Mouse (Mus musculus) lung, embryonic 14.5 days (tissue): Measurements from ENCODE around the gene E2f4. TPM values are rescaled to one million over a fixed set of nuclear protein-coding genes. Genes with fewer than 3 reads are reported as not detected.

Experiments used
- ATAC-seq: fragments of 200-750 bp; cut with Nextera tagmentation; 2 replicates; pipeline ENCODE4 v1.8.0; 2017; ENCODE audit warnings: mild to moderate bottlenecking, moderate TSS enrichment, moderate library complexity; ENCODE audit not compliant: insufficient read depth
- DNase-seq: peaks from one replicate; pipeline ENCODE4 v3.0.0-alpha.2; 2015
- H3K27ac ChIP-seq: fragments of 300-500 bp; sonication (generic); 2 replicates; pipeline ENCODE4 v1.5.1; 2014; ENCODE audit warnings: low read depth, mild to moderate bottlenecking, moderate library complexity
- H3K27me3 ChIP-seq: fragments of 300-500 bp; sonication (generic); 2 replicates; pipeline ENCODE4 v1.6.1; 2014; ENCODE audit warnings: low read length, control low read depth; ENCODE audit not compliant: insufficient read depth
- H3K36me3 ChIP-seq: fragments of 300-500 bp; sonication (generic); 2 replicates; pipeline ENCODE4 v1.6.1; 2014; ENCODE audit warnings: control low read depth; ENCODE audit not compliant: insufficient read depth
- H3K4me1 ChIP-seq: fragments of 300-500 bp; sonication (generic); 2 replicates; pipeline ENCODE4 v1.6.1; 2014; ENCODE audit warnings: antibody characterized with exemption, control low read depth; ENCODE audit not compliant: insufficient read depth
- H3K4me2 ChIP-seq: fragments of 300-500 bp; sonication (generic); 2 replicates; pipeline ENCODE4 v1.6.1; 2014; ENCODE audit warnings: mild to moderate bottlenecking
- H3K4me3 ChIP-seq: fragments of 300-500 bp; sonication (generic); 2 replicates; pipeline ENCODE4 v1.5.1; 2014; ENCODE audit warnings: low read depth, low read length
- H3K9ac ChIP-seq: fragments of 300-500 bp; sonication (generic); 2 replicates; pipeline ENCODE4 v1.6.1; 2014
- H3K9me3 ChIP-seq: fragments of 300-500 bp; sonication (generic); 2 replicates; pipeline ENCODE4 v1.6.1; 2016; ENCODE audit warnings: low read depth, low read length, control low read depth
- CTCF ChIP-seq: IDR thresholded peaks from 2 replicates; pipeline ENCODE4 v1.5.1; 2016; ENCODE audit warnings: antibody characterized with exemption, low read depth
- WGBS: fragments of 180-500 bp; shearing (Covaris S2); extraction: QIAGEN DNeasy Blood & Tissue Kit; methylation state at CpG from one replicate; pipeline ENCODE4 v1.1.7; 2014; 5-methylcytosine and 5-hydroxymethylcytosine counted together
- microRNA counts: library from miRNA; unstranded; fragments of <30 nt; microRNA quantifications from one replicate; lab custom pipeline; 2016
- microRNA-seq: library from miRNA; unstranded; fragments of <30 nt; microRNA quantifications from one replicate; pipeline ENCODE4, GENCODE M21; 2016; ENCODE audit warnings: borderline number of aligned reads
- polyA plus RNA-seq: library from polyadenylated mRNA; unstranded; fragments of >200 nt; fragmentation: Nextera tagmentation; extraction: Ambion mirVana; gene quantifications from 2 replicates; pipeline ENCODE4 v1.2.1, GENCODE M21; 2014

Gene E2f4
- polyA plus RNA-seq, 1 experiment from 2014 or later: 112 TPM

- peak within 1 kb of the TSS; percentile 96 for H3K27ac ChIP-seq
- H3K4me3 ChIP-seq: peak within 1 kb of the TSS; percentile 84
- TF ChIP-seq CTCF: peak; percentile 50
- H3K4me1 ChIP-seq: peaks cover 21% of the 10 kb centered on the region
- ATAC-seq (peak; percentile 5), DNase-seq (peak; percentile 92)
- H3K4me2 ChIP-seq: peak within 1 kb of the TSS; percentile 90
- H3K9me3 ChIP-seq: no peaks in the 10 kb centered on the region
- peaks cover 9% of the 10 kb centered on the region; the same call in 1 of the 2 replicates for H3K36me3 ChIP-seq
- peak within 1 kb of the TSS; percentile 83 for H3K9ac ChIP-seq
- WGBS: under 1% methylated on average over 34 of the region's 34 CpGs
- H3K27me3 ChIP-seq: peaks cover 4% of the 10 kb centered on the region; the same call in 1 of the 2 replicates
Observed at GRCm38 (mm10) chr8:105348450-105349095, 51.1 kb downstream of the E2f4 start, which contains the start of gene Slc9a5. TSS of gene Slc9a5 (plus strand) at chr8:105348843.

- H3K36me3 ChIP-seq: 0 out of 2 replicates have a peak, but pooled peaks cover 9% of the 10 kb centered on the region
- DNase-seq (peak; percentile 59), ATAC-seq (no peak)
- peak overlapping the region; percentile 75 for H3K9ac ChIP-seq
- H3K4me1 ChIP-seq: peaks cover 19% of the 10 kb centered on the region
- peaks cover 4% of the 10 kb centered on the region; the same call in 1 of the 2 replicates for H3K27me3 ChIP-seq
- H3K4me2 ChIP-seq: peak overlapping the region; percentile 90
- no peaks in the 10 kb centered on the region for H3K9me3 ChIP-seq
- peak overlapping the region; percentile 86 for H3K27ac ChIP-seq
- under 1% methylated on average over 36 of the region's 48 CpGs for WGBS
- no peak for TF ChIP-seq CTCF
- peak overlapping the region; percentile 84 for H3K4me3 ChIP-seq
Observed at GRCm38 (mm10) chr8:105349096-105349771, 51.8 kb downstream of the E2f4 start.

GRCm38 (mm10) chr8:105350186-105350585 lies 52.7 kb downstream of the E2f4 start:
- peak overlapping the region; percentile 90 for H3K4me2 ChIP-seq
- H3K4me1 ChIP-seq: peaks cover 10% of the 10 kb centered on the region
- TF ChIP-seq CTCF: no peak
- peaks cover 4% of the 10 kb centered on the region; the same call in 1 of the 2 replicates for H3K27me3 ChIP-seq
- ATAC-seq (no peak), DNase-seq (peak; percentile 31)
- peaks cover 12% of the 10 kb centered on the region; the same call in 1 of the 2 replicates for H3K36me3 ChIP-seq
- H3K27ac ChIP-seq: no peak overlapping the region; the same call in 1 of the 2 replicates
- peak overlapping the region; percentile 84 for H3K4me3 ChIP-seq
- peak overlapping the region; percentile 75 for H3K9ac ChIP-seq
- WGBS: 33% methylated on average over 7 of the region's 7 CpGs
- H3K9me3 ChIP-seq: no peaks in the 10 kb centered on the region

GRCm38 (mm10) chr8:105353583-105354135 lies 56.2 kb downstream of the E2f4 start:
- Histone ChIP-seq H3K9me3 (no peaks in the 10 kb centered on the region), H3K9ac (no peak overlapping the region), H3K36me3 (peaks cover 43% of the 10 kb centered on the region), H3K27me3 (peaks cover 4% of the 10 kb centered on the region; the same call in 1 of the 2 replicates), H3K4me1 (no peaks in the 10 kb centered on the region), H3K27ac (no peak overlapping the region), H3K4me3 (no peak overlapping the region), H3K4me2 (no peak overlapping the region)
- ATAC-seq (no peak), DNase-seq (no peak)
- no peak for TF ChIP-seq CTCF
- WGBS: 67% methylated on average over 8 of the region's 8 CpGs

GRCm38 (mm10) chr8:105354549-105354948 lies 57.1 kb downstream of the E2f4 start:
- ATAC-seq (no peak), DNase-seq (no peak)
- H3K4me1 ChIP-seq: no peaks in the 10 kb centered on the region
- H3K9me3 ChIP-seq: no peaks in the 10 kb centered on the region
- H3K9ac ChIP-seq: no peak overlapping the region
- 88% methylated on average over 4 of the region's 4 CpGs for WGBS
- H3K4me3 ChIP-seq: no peak overlapping the region
- H3K36me3 ChIP-seq: peaks cover 49% of the 10 kb centered on the region
- H3K4me2 ChIP-seq: no peak overlapping the region
- H3K27me3 ChIP-seq: 0 out of 2 replicates have a peak, but pooled peaks cover 3% of the 10 kb centered on the region
- H3K27ac ChIP-seq: no peak overlapping the region
- no peak for TF ChIP-seq CTCF

MicroRNA genes within 50 kb of the gene (microRNA counts, 519-probe panel; counts per million panel counts)
- 2,315 counts per million, percentile 37 among the panel's probes with 10 or more counts for microRNA mmu-miR-328 (lab: Ali Mortazavi, UCI)

Small RNAs within 50 kb of the gene (microRNA-seq; reads per million reads assigned to microRNA genes)
- gene Gm27320 (not detected), gene Mir328 (255 reads per million, percentile 59 among the genes with 10 or more reads in this experiment)

Other genes with a start within 250 kb of the E2f4 start
- gene Ces3a, start 249.1 kb upstream of the E2f4 start, polyA plus RNA-seq: not detected in 2 replicates
- not detected in 2 replicates for gene Ces3b, start 213.9 kb upstream of the E2f4 start, polyA plus RNA-seq
- gene Ces4a, start 165.9 kb upstream of the E2f4 start, polyA plus RNA-seq: not detected in 2 replicates
- gene Cbfb, start 127.0 kb upstream of the E2f4 start, polyA plus RNA-seq: 81.4 and 85.2 TPM in 2 replicates
- gene D230025D16Rik, start 72.5 kb upstream of the E2f4 start, polyA plus RNA-seq: 35.4 and 36.1 TPM in 2 replicates
- gene B3gnt9, start 42.5 kb upstream of the E2f4 start, polyA plus RNA-seq: 17.4 and 21.2 TPM in 2 replicates
- gene Tradd, start 33.1 kb upstream of the E2f4 start, polyA plus RNA-seq: 24.3 and 26.1 TPM in 2 replicates
- gene Fbxl8, start 33.0 kb upstream of the E2f4 start, polyA plus RNA-seq: 3.8 and 4.6 TPM in 2 replicates
- 0.33 and 0.34 TPM in 2 replicates for gene Hsf4, start 27.9 kb upstream of the E2f4 start, polyA plus RNA-seq
- gene Nol3, start 21.5 kb upstream of the E2f4 start, polyA plus RNA-seq: 0.61 and 1.1 TPM in 2 replicates
- gene 4931428F04Rik, start 7.8 kb upstream of the E2f4 start, polyA plus RNA-seq: 9.0 and 9.5 TPM in 2 replicates
- gene Exoc3l, start 1.6 kb upstream of the E2f4 start, polyA plus RNA-seq: 31.9 and 33.3 TPM in 2 replicates
- 5.2 and 8.0 TPM in 2 replicates for gene Elmo3, start 7.9 kb downstream of the E2f4 start, polyA plus RNA-seq
- 2.7 and 3.1 TPM in 2 replicates for gene Lrrc29, start 28.6 kb downstream of the E2f4 start, polyA plus RNA-seq
- 108 and 115 TPM in 2 replicates for gene Tmem208, start 28.7 kb downstream of the E2f4 start, polyA plus RNA-seq
- gene Fhod1, start 50.3 kb downstream of the E2f4 start, polyA plus RNA-seq: 15.8 and 18.8 TPM in 2 replicates
- gene Slc9a5, start 51.2 kb downstream of the E2f4 start, polyA plus RNA-seq: 9.9 and 10.9 TPM in 2 replicates
- 1.8 and 1.9 TPM in 2 replicates for gene Plekhg4, start 75.6 kb downstream of the E2f4 start, polyA plus RNA-seq
- gene Kctd19, start 115.8 kb downstream of the E2f4 start, polyA plus RNA-seq: 0.12 and 0.32 TPM in 2 replicates
- 0.34 and 0.50 TPM in 2 replicates for gene Lrrc36, start 115.9 kb downstream of the E2f4 start, polyA plus RNA-seq
- 41.1 and 42.3 TPM in 2 replicates for gene Tppp3, start 173.9 kb downstream of the E2f4 start, polyA plus RNA-seq
- gene Zdhhc1, start 199.2 kb downstream of the E2f4 start, polyA plus RNA-seq: 40.0 and 41.9 TPM in 2 replicates
- gene Hsd11b2, start 221.1 kb downstream of the E2f4 start, polyA plus RNA-seq: 4.8 and 5.9 TPM in 2 replicates